Mouse (Mus musculus) liver, postnatal 0 days (tissue): ENCODE data around the gene Dnttip1. TPM values are rescaled to one million over a fixed set of nuclear protein-coding genes. Genes with fewer than 3 reads are reported as not detected.
A peak's percentile ranks its signal among the peaks of the same experiment; 100 is the strongest.

Experiments used
- ATAC-seq: fragments of 200-750 bp; cut with Nextera tagmentation; 2 replicates; pipeline ENCODE4 v1.8.0; 2017; ENCODE audit warnings: mild to moderate bottlenecking, moderate library complexity
- DNase-seq: peaks from one replicate; pipeline ENCODE4 v3.0.0-alpha.2; 2016
- H3K27ac ChIP-seq: fragments of 300-500 bp; sonication (generic); 2 replicates; pipeline ENCODE4 v1.5.1; 2014; ENCODE audit warnings: antibody characterized with exemption, moderate library complexity, mild to moderate bottlenecking, low read depth
- H3K27me3 ChIP-seq: fragments of 300-500 bp; sonication (generic); 2 replicates; pipeline ENCODE4 v1.6.1; 2014; ENCODE audit warnings: low read length, control low read depth, mixed read lengths; ENCODE audit not compliant: insufficient read depth
- H3K36me3 ChIP-seq: fragments of 300-500 bp; sonication (generic); replicated peaks from 2 replicates; pipeline ENCODE4 v1.6.1; 2014; ENCODE audit warnings: mild to moderate bottlenecking, control low read depth, low read length, moderate library complexity, mixed read lengths; ENCODE audit not compliant: insufficient read depth
- H3K4me1 ChIP-seq: fragments of 300-500 bp; sonication (generic); 2 replicates; pipeline ENCODE4 v1.6.1; 2014; ENCODE audit warnings: antibody characterized with exemption, mild to moderate bottlenecking, control low read depth; ENCODE audit not compliant: insufficient read depth
- H3K4me2 ChIP-seq: fragments of 300-500 bp; sonication (generic); 2 replicates; pipeline ENCODE4 v1.6.1; 2014; ENCODE audit warnings: low read depth, mild to moderate bottlenecking, low read length, moderate library complexity, mixed read lengths
- H3K4me3 ChIP-seq: fragments of 300-500 bp; sonication (generic); 2 replicates; pipeline ENCODE4 v1.5.1; 2014; ENCODE audit warnings: low read depth, low read length
- H3K9ac ChIP-seq: fragments of 300-500 bp; sonication (generic); replicated peaks from 2 replicates; pipeline ENCODE4 v1.6.1; 2014; ENCODE audit warnings: mild to moderate bottlenecking, moderate library complexity
- H3K9me3 ChIP-seq: fragments of 300-500 bp; sonication (generic); 2 replicates; pipeline ENCODE4 v1.6.1; 2016; ENCODE audit warnings: mild to moderate bottlenecking, control low read depth, low read length, mixed read lengths
- CTCF ChIP-seq: sonication (generic); IDR thresholded peaks from 2 replicates; pipeline ENCODE4 v1.5.1; 2016; ENCODE audit warnings: antibody characterized with exemption, low read depth
- EP300 ChIP-seq: IDR thresholded peaks from 2 replicates; pipeline ENCODE4 v1.6.1; 2016; ENCODE audit warnings: antibody characterized with exemption, low read depth, mild to moderate bottlenecking
- WGBS: fragments of 180-500 bp; shearing (Covaris S2); extraction: QIAGEN DNeasy Blood & Tissue Kit; methylation state at CpG from one replicate; pipeline ENCODE4 v1.1.7; 2014; ENCODE audit not compliant: insufficient replicate concordance; 5-methylcytosine and 5-hydroxymethylcytosine counted together
- polyA plus RNA-seq: library from polyadenylated mRNA; unstranded; fragments of >200 nt; fragmentation: Nextera tagmentation; extraction: Ambion mirVana; gene quantifications from 2 replicates; pipeline ENCODE4 v1.2.1, GENCODE M21; 2015

The Dnttip1 gene
- polyA plus RNA-seq, 1 experiment from 2014 or later: 33.7 TPM

DNA sequence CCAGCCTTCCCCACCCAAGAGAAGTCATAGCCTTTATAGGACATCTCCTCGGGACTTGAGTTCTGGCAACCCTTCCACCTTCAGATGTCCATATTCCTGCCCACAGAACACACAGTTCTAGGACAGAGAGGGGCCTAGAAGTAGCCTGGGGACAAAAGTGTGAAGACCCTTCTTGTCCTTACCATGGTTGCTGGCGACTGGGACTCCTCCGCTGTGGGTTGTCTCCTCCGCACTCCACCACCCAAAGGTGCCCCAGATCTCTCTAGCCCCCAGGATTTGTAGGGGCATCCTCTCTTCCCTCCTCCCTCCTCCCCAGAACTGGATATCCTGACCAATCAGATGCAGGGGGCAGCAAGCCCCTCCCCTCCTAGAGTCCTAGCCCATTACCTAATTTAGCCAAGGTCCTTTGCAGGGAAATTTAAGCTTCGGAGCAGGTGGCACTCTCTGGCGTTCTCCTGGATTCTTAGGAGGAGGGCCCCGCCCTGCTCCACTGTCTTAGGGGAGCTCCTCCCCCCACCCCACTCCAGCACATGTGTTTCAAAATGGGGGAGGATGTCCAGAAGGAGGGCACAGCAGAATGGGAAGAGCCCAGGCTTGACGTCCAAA is 33.8 kb downstream of the Dnttip1 start, which contains the start of gene Tnnc2:
Gene Tnnc2, minus strand, starts transcription at position 487 of the 606 bp plus-strand sequence.
- peaks cover 6% of the 10 kb centered on the region; the same call in 1 of the 2 replicates for H3K27me3 ChIP-seq
- H3K27ac ChIP-seq: no peak within 1 kb of the TSS
- H3K4me3 ChIP-seq: no peak within 1 kb of the TSS
- ATAC-seq (no peak), DNase-seq (no peak)
- H3K4me2 ChIP-seq: no peak within 1 kb of the TSS
- H3K9ac ChIP-seq: no peak within 1 kb of the TSS
- 65% methylated on average over 8 of the region's 8 CpGs for WGBS
- H3K9me3 ChIP-seq: no peaks in the 10 kb centered on the region
- peaks cover 4% of the 10 kb centered on the region for H3K4me1 ChIP-seq
- H3K36me3 ChIP-seq: no peaks in the 10 kb centered on the region
- TF ChIP-seq EP300 (no peak), CTCF (no peak)

DNA sequence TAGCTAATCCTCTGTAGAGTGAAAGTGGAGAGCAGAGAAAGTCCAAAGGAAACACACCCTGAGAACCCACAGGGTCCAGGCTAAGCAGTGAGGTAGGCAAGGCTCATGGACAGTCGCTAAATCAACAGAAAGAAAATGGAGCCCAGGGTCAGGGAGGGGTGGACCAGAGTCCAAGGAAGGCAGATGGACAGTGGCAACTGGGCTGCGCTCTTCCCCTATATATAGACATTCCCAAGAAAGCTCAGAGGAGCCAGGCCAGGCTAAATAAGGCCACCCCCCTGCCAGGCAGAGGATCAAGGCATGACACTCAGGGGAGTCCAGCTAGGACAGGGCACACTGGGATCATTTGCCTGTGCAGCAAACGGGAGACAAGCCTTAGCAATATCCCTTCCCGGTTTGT is 36.1 kb downstream of the Dnttip1 start:
- Histone ChIP-seq H3K9me3 (no peaks in the 10 kb centered on the region), H3K4me1 (peaks cover 19% of the 10 kb centered on the region), H3K4me3 (no peak overlapping the region), H3K36me3 (no peaks in the 10 kb centered on the region), H3K9ac (no peak overlapping the region), H3K27ac (no peak overlapping the region), H3K27me3 (no peaks in the 10 kb centered on the region), H3K4me2 (no peak overlapping the region)
- ATAC-seq (no peak), DNase-seq (no peak)
- TF ChIP-seq EP300: no peak
- TF ChIP-seq CTCF: no peak
- 78% methylated on average over 4 of the region's 4 CpGs for WGBS

DNA sequence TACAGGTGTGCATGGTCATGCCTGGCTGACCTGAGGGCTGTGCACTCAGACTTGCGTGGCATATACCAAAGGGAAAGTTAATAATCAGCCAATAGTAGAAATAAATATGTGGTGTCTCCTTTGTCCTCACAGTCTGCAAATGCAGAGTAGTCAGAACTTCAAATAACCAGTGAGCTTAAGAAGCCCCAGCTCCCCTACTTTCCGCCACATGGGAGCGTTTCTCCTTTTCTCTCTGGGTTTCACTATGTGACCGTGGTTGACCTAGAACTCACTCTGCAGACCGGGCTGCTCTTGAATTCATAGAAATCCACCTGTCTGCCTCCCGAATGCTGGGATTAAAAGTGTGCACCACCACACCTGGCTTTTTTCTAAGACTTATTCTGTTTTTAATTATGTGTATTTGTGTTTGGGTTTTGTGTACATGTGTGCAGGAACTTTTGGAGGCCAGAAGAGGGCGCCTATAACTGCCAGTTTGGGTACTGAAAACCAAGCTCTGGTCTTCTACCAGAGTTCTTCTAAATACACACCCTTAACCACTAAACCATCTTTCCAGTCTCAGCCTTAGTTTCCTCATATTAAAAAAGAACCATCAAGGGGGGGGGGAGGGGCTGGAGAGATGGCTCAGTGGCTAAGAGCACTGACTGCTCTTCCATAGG is 38.3 kb downstream of the Dnttip1 start:
- H3K4me2 ChIP-seq: peak overlapping the region; percentile 99; the same call in 1 of the 2 replicates

DNA sequence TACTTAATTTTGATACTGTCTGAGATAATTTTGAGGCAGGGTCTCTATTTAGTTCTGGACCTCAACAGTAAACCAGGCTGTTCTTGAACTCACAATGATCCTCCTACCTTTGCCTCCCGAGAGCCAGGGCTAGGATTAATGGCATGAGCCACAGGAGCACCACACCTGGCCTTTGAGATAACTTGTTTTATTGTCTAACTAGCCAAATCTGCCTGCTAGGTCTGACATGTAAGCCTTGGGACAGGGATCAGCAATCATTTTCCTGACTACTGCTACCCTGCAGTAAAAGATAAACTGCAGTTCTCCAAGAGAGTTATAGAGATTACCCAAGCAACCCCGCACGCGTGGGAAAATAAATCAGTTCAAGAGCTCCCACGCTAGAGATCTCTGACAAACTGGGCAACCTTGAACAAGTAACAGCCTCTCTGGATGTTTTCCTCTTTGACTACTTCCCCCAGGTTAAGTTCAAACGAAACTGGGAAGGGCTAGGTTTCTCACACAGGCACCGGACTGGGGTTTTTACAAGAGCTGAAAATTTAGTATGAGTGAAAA is 39.2 kb downstream of the Dnttip1 start:
- Histone ChIP-seq H3K9ac (peak overlapping the region; percentile 89), H3K4me1 (peaks cover 32% of the 10 kb centered on the region), H3K4me3 (peak overlapping the region; percentile 74), H3K36me3 (peaks cover 4% of the 10 kb centered on the region), H3K27me3 (no peaks in the 10 kb centered on the region), H3K27ac (peak overlapping the region; percentile 98), H3K9me3 (no peaks in the 10 kb centered on the region), H3K4me2 (peak overlapping the region; percentile 99)
- WGBS: 8% methylated on average over 7 of the region's 7 CpGs
- no peak for TF ChIP-seq EP300
- DNase-seq: no peak
- no peak for ATAC-seq

More for the DNA sequence above, 38.3 kb downstream of the Dnttip1 start:
- Histone ChIP-seq H3K9ac (no peak overlapping the region), H3K4me3 (no peak overlapping the region), H3K4me1 (peaks cover 32% of the 10 kb centered on the region), H3K9me3 (no peaks in the 10 kb centered on the region), H3K36me3 (peaks cover 4% of the 10 kb centered on the region), H3K27ac (no peak overlapping the region), H3K27me3 (no peaks in the 10 kb centered on the region)
- DNase-seq: no peak
- no peak for ATAC-seq
- 73% methylated on average over 7 of the region's 7 CpGs for WGBS
- TF ChIP-seq CTCF (peak; percentile 60), EP300 (no peak)

DNA sequence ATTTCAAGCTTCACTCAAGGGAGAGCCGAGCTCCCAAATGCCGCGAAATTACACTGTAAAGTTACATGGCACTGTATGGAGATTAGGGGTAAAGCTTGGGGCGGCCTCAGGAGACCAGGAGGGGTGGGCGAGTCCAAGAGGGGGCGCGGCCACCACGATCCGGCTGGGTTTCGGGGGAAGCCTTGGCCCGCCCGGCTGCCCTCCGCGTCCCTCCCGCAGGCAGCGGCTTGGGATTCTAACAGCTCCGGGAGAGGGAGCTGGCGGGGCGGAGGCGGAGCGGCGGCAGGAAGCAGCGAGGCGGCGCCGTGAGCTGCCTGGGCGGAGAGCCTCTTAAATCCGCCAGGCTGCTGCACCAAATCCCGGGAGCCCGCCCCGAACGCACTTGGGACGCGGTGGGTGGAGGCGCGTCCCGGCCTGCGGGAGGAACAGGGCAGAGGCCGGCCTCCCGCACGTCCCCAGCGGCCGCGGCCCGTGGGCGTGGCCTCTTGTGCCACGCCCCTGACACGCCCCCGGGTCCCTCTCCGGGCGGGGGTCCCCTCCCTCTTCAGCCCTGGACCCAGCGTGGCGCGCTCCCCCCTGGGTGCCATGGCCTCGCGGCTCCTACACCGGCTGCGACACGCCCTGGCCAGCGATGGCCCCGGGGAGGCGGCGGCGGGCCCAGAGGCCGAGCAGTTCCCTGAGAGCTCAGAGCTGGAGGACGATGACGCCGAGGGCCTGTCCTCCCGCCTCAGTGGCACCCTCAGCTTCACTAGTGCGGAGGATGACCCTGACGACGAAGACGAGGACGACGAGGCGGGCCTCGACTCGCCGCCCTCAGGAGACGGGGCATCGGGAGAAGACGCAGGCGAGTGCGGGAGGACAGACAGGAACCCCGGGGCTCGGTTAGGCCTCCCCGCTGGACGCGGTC is 40.0 kb downstream of the Dnttip1 start, which contains the start of gene Snx21:
Gene Snx21, plus strand, starts transcription at position 343 of the 907 bp plus-strand sequence.
- DNase-seq (peak; percentile 90), ATAC-seq (peak; percentile 87)
- TF ChIP-seq CTCF (peak; percentile 59), EP300 (no peak)
- Histone ChIP-seq H3K4me1 (peaks cover 32% of the 10 kb centered on the region), H3K9me3 (no peaks in the 10 kb centered on the region), H3K4me2 (peak within 1 kb of the TSS; percentile 99), H3K9ac (peak within 1 kb of the TSS; percentile 89), H3K27ac (peak within 1 kb of the TSS; percentile 98), H3K27me3 (no peaks in the 10 kb centered on the region), H3K4me3 (peak within 1 kb of the TSS; percentile 74), H3K36me3 (peaks cover 5% of the 10 kb centered on the region)
- under 1% methylated on average over 60 of the region's 89 CpGs for WGBS
